In genomic region chr9:56200645-56201314, GRCm38 (mm10) we compare ENCODE assay signal across 8 mouse cellular contexts. TPM values are rescaled to one million over a fixed set of nuclear protein-coding genes. Genes with fewer than 3 reads are reported as not detected.
DNase-seq lines count a peak whose midpoint lies in the region; ATAC-seq lines count a peak whose summit lies in the region.

No protein-coding gene starts in this region.

- no peak overlapping the region for H3K27ac ChIP-seq in forebrain, embryonic 14.5 days (ENCODE audit: low read depth, low read length)

- H3K9me3 ChIP-seq in forebrain, embryonic 14.5 days (replicated peaks; ENCODE audit: control insufficient read depth, low read length), result no peaks in the 10 kb centered on the region

- H3K9ac ChIP-seq in forebrain, embryonic 14.5 days (ENCODE audit: low read length), result no peak overlapping the region

- peak; percentile 80 for DNase-seq in ES-CJ7 (ENCODE audit: low read depth, low spot score)
- peak; percentile 75 for DNase-seq in c-Kit-positive CD71-negative TER-119-negative erythroid progenitor cells, embryonic 14.5 days (ENCODE audit: low read depth)
- peak; percentile 92 for DNase-seq in forebrain, embryonic 14.5 days (ENCODE audit: low spot score)
- peak; percentile 93 for DNase-seq in heart, postnatal 4 days
- peak; percentile 69 to 87 for DNase-seq in layer of hippocampus, adult 18-20 months (ENCODE audit: low spot score in 2 of 2)
- peak; percentile 91 for DNase-seq in lung, postnatal 10 days
- DNase-seq in retina, adult 2 months (ENCODE audit: low read depth, low spot score), result peak; percentile 50
- peak; percentile 91 for DNase-seq in thymus, postnatal 14 days

- H3K36me3 ChIP-seq in forebrain, embryonic 14.5 days (ENCODE audit: control insufficient read depth, insufficient read depth, low read length), result no peaks in the 10 kb centered on the region

- no peaks in the 10 kb centered on the region for H3K27me3 ChIP-seq in forebrain, embryonic 14.5 days (replicated peaks; ENCODE audit: control insufficient read depth, insufficient read depth, low read length)

- no peaks in the 10 kb centered on the region for H3K4me1 ChIP-seq in forebrain, embryonic 14.5 days (ENCODE audit: control insufficient read depth, insufficient read depth, low read length)

- ATAC-seq in forebrain, embryonic 14.5 days, result peak; percentile 77

- 47% methylated on average over 14 of the region's 14 CpGs for WGBS in forebrain, embryonic 14.5 days

- H3K4me2 ChIP-seq in forebrain, embryonic 14.5 days (ENCODE audit: low read length), result no peak overlapping the region

- no peak overlapping the region for H3K4me3 ChIP-seq in forebrain, embryonic 14.5 days (ENCODE audit: low read depth, low read length)

RNA-seq across cellular contexts. Expression of gene Tspan3, which starts 35.5 kb away (rescaled TPM):
- polyA plus RNA-seq in forebrain, embryonic 14.5 days (2014; fragmentation: Nextera tagmentation; extraction: Ambion mirVana), result 545 and 577 TPM in 2 replicates
- 100 to 1,000 TPM; 233 to 244 TPM for total RNA-seq in heart, postnatal 4 days (2021)
- total RNA-seq in layer of hippocampus, adult 18-20 months (2021), result 100 to 1,000 TPM; 341 to 346 TPM
